Mouse (Mus musculus) lung, postnatal 4 days (tissue): ENCODE results near the gene Fbxo27.

Source experiments
- DNase-seq, 2 experiments: peaks; one replicate each; pipeline ENCODE4 v3.0.0; 2021

Gene Fbxo27

GRCm38 (mm10) chr7:28702601-28703143, 10.0 kb downstream of the Fbxo27 start:
- no peak for DNase-seq

GRCm38 (mm10) chr7:28709454-28709853, 16.8 kb downstream of the Fbxo27 start:
- no peak for DNase-seq

GRCm38 (mm10) chr7:28710962-28711361, 18.3 kb downstream of the Fbxo27 start:
- no peak for DNase-seq

- DNase-seq, result no peak
Observed at GRCm38 (mm10) chr7:28714667-28715066, 22.0 kb downstream of the Fbxo27 start.

GRCm38 (mm10) chr7:28715598-28715997, 22.9 kb downstream of the Fbxo27 start:
- DNase-seq, result no peak

- peak; percentile 76 to 77 for DNase-seq
Observed at GRCm38 (mm10) chr7:28716590-28717281, 24.1 kb downstream of the Fbxo27 start, which contains the start of gene Fbxo17. Gene Fbxo17, plus strand, starts transcription at chr7:28716804.

GRCm38 (mm10) chr7:28717726-28718125, 25.1 kb downstream of the Fbxo27 start:
- no peak for DNase-seq

GRCm38 (mm10) chr7:28719159-28719558, 26.5 kb downstream of the Fbxo27 start:
- DNase-seq, result no peak

- no peak for DNase-seq
Observed at GRCm38 (mm10) chr7:28719650-28720049, 27.0 kb downstream of the Fbxo27 start.

- DNase-seq, result peak; percentile 45 to 79
Observed at GRCm38 (mm10) chr7:28720753-28721537, 28.3 kb downstream of the Fbxo27 start.

- no peak for DNase-seq
Observed at GRCm38 (mm10) chr7:28722079-28722478, 29.4 kb downstream of the Fbxo27 start.

- DNase-seq, result no peak
Observed at GRCm38 (mm10) chr7:28724613-28725012, 32.0 kb downstream of the Fbxo27 start.

- peak; percentile 77 to 85 for DNase-seq
Observed at GRCm38 (mm10) chr7:28726600-28726999, 34.0 kb downstream of the Fbxo27 start.

- no peak for DNase-seq
Observed at GRCm38 (mm10) chr7:28727649-28728340, 35.1 kb downstream of the Fbxo27 start.

- peak; percentile 87 to 88 for DNase-seq
Observed at GRCm38 (mm10) chr7:28732341-28733142, 39.9 kb downstream of the Fbxo27 start.

GRCm38 (mm10) chr7:28733211-28733610, 40.6 kb downstream of the Fbxo27 start:
- no peak for DNase-seq

GRCm38 (mm10) chr7:28735701-28736100, 43.1 kb downstream of the Fbxo27 start:
- DNase-seq, result no peak

- DNase-seq, result no peak
Observed at GRCm38 (mm10) chr7:28739829-28740228, 47.2 kb downstream of the Fbxo27 start.

- DNase-seq, result no peak
Observed at GRCm38 (mm10) chr7:28740949-28741348, 48.3 kb downstream of the Fbxo27 start.

- DNase-seq, result no peak
Observed at GRCm38 (mm10) chr7:28741368-28741708, 48.7 kb downstream of the Fbxo27 start.

- DNase-seq, result peak; percentile 95
Observed at GRCm38 (mm10) chr7:28741709-28742438, 49.2 kb downstream of the Fbxo27 start, which contains the start of the genes Mrps12 and Sars2. Gene Mrps12, minus strand, starts transcription at chr7:28741820. Gene Sars2, plus strand, starts transcription at chr7:28741992.
